Mouse (Mus musculus) midbrain, embryonic 11.5 days (tissue): ENCODE data around the gene Zbtb1. TPM values are rescaled to one million over a fixed set of nuclear protein-coding genes. Genes with fewer than 3 reads are reported as not detected.
A peak's percentile ranks its signal among the peaks of the same experiment; 100 is the strongest.

Experiments used
- ATAC-seq: fragments of 200-750 bp; cut with Nextera tagmentation; 2 replicates; pipeline ENCODE4 v1.8.0; 2017; ENCODE audit warnings: moderate TSS enrichment, moderate library complexity; ENCODE audit not compliant: low FRiP score
- DNase-seq: peaks from one replicate; pipeline ENCODE4 v3.0.0; 2015; ENCODE audit warnings: low spot score; ENCODE audit errors: missing footprints
- H3K27ac ChIP-seq: fragments of 300-500 bp; sonication (generic); 2 replicates; pipeline ENCODE4 v1.5.1; 2014; ENCODE audit warnings: low read depth, low read length
- H3K27me3 ChIP-seq: fragments of 300-500 bp; sonication (generic); 2 replicates; pipeline ENCODE4 v1.6.1; 2014; ENCODE audit warnings: mild to moderate bottlenecking, low read length, moderate library complexity, mixed read lengths; ENCODE audit not compliant: control insufficient read depth, insufficient read depth
- H3K36me3 ChIP-seq: fragments of 300-500 bp; sonication (generic); 2 replicates; pipeline ENCODE4 v1.6.1; 2014; ENCODE audit warnings: mild to moderate bottlenecking, low read length, moderate library complexity, mixed read lengths; ENCODE audit not compliant: control insufficient read depth, insufficient read depth
- H3K4me1 ChIP-seq: fragments of 300-500 bp; sonication (generic); 2 replicates; pipeline ENCODE4 v1.6.1; 2014; ENCODE audit warnings: low read length; ENCODE audit not compliant: control insufficient read depth, insufficient read depth
- H3K4me2 ChIP-seq: fragments of 300-500 bp; sonication (generic); 2 replicates; pipeline ENCODE4 v1.6.1; 2014; ENCODE audit warnings: mild to moderate bottlenecking, moderate library complexity
- H3K4me3 ChIP-seq: fragments of 300-500 bp; sonication (generic); 2 replicates; pipeline ENCODE4 v1.5.1; 2014; ENCODE audit warnings: low read depth, low read length
- H3K9ac ChIP-seq: fragments of 300-500 bp; sonication (generic); 2 replicates; pipeline ENCODE4 v1.6.1; 2014; ENCODE audit warnings: low read length
- H3K9me3 ChIP-seq: fragments of 300-500 bp; sonication (generic); 2 replicates; pipeline ENCODE4 v1.6.1; 2016; ENCODE audit warnings: low read length; ENCODE audit not compliant: control insufficient read depth
- WGBS: fragments of 180-500 bp; shearing (Covaris S2); extraction: QIAGEN DNeasy Blood & Tissue Kit; methylation state at CpG from one replicate; pipeline ENCODE4 v1.1.7; 2014; 5-methylcytosine and 5-hydroxymethylcytosine counted together
- polyA plus RNA-seq: library from polyadenylated mRNA; unstranded; fragments of >200 nt; fragmentation: Nextera tagmentation; extraction: Ambion mirVana; gene quantifications from 2 replicates; pipeline ENCODE4 v1.2.1, GENCODE M21; 2014

The Zbtb1 gene
- polyA plus RNA-seq, 1 experiment from 2014 or later, result 7.6 TPM

- ATAC-seq, result no peak
- peak; percentile 87 for DNase-seq
- Histone ChIP-seq H3K9me3 (no peaks in the 10 kb centered on the region), H3K36me3 (no peaks in the 10 kb centered on the region), H3K4me3 (no peak overlapping the region), H3K27ac (no peak overlapping the region), H3K27me3 (peaks cover 39% of the 10 kb centered on the region), H3K4me1 (peaks cover 17% of the 10 kb centered on the region), H3K4me2 (no peak overlapping the region), H3K9ac (no peak overlapping the region)
- WGBS, result 43% methylated on average over 1 of the region's 1 CpGs
These were observed 37.1 kb downstream of the Zbtb1 start for GRCm38 (mm10) chr12:76407184-76407583.

GRCm38 (mm10) chr12:76409166-76409565, 39.1 kb downstream of the Zbtb1 start:
- Histone ChIP-seq H3K27ac (no peak overlapping the region), H3K27me3 (peaks cover 33% of the 10 kb centered on the region), H3K4me3 (no peak overlapping the region), H3K4me1 (peaks cover 11% of the 10 kb centered on the region; the same call in 1 of the 2 replicates), H3K4me2 (no peak overlapping the region), H3K36me3 (no peaks in the 10 kb centered on the region), H3K9ac (no peak overlapping the region), H3K9me3 (no peaks in the 10 kb centered on the region)
- WGBS, result 67% methylated on average over 4 of the region's 4 CpGs
- DNase-seq (no peak), ATAC-seq (no peak)

- no peak overlapping the region for H3K4me2 ChIP-seq
- no peak overlapping the region for H3K4me3 ChIP-seq
- ATAC-seq (no peak), DNase-seq (no peak)
- H3K27ac ChIP-seq, result no peak overlapping the region
- peaks cover 3% of the 10 kb centered on the region; the same call in 1 of the 2 replicates for H3K9me3 ChIP-seq
- no peak overlapping the region for H3K9ac ChIP-seq
- peaks cover 5% of the 10 kb centered on the region for H3K4me1 ChIP-seq
- WGBS, result 87% methylated on average over 11 of the region's 12 CpGs
- H3K36me3 ChIP-seq, result no peaks in the 10 kb centered on the region
- peaks cover 3% of the 10 kb centered on the region for H3K27me3 ChIP-seq
These were observed 45.4 kb downstream of the Zbtb1 start for GRCm38 (mm10) chr12:76415383-76416010.

- Histone ChIP-seq H3K27me3 (peaks cover 3% of the 10 kb centered on the region), H3K9ac (peak within 1 kb of the TSS; percentile 18; the same call in 1 of the 2 replicates), H3K9me3 (peaks cover 3% of the 10 kb centered on the region; the same call in 1 of the 2 replicates), H3K27ac (no peak within 1 kb of the TSS), H3K4me3 (peak within 1 kb of the TSS; percentile 35), H3K4me1 (peaks cover 5% of the 10 kb centered on the region), H3K36me3 (no peaks in the 10 kb centered on the region), H3K4me2 (peak within 1 kb of the TSS; percentile 59)
- ATAC-seq (peak; percentile 54), DNase-seq (peak; percentile 89)
- under 1% methylated on average over 37 of the region's 37 CpGs for WGBS
These were observed 47.4 kb downstream of the Zbtb1 start, which contains the start of gene Ppp1r36 for GRCm38 (mm10) chr12:76417433-76417854. Gene Ppp1r36 (plus strand): TSS chr12:76417538.

DNA sequence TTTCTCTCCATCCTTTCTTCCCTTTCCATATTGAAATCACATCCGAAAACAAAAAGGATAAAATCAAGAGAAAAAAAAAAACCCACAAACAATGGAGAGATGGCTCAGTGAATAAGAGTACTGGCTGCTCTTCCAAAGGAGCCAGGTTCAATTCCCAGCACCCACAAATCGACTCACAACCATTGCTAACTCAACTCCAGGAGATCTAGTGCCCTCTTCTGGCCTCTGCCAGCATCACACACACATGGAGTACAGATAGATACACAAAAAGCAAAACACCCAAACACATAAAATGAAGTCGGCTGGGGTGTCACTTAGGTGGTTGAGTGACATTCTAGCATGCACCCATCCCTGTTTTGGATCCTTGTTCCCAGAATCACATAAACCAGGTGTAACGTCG, 48.3 kb downstream of the Zbtb1 start:
- H3K27me3 ChIP-seq, result peaks cover 3% of the 10 kb centered on the region
- H3K9ac ChIP-seq, result no peak overlapping the region
- no peak overlapping the region for H3K4me3 ChIP-seq
- no peaks in the 10 kb centered on the region for H3K36me3 ChIP-seq
- WGBS, result 92% methylated on average over 5 of the region's 5 CpGs
- ATAC-seq, result no peak
- peaks cover 5% of the 10 kb centered on the region for H3K4me1 ChIP-seq
- H3K4me2 ChIP-seq, result no peak overlapping the region
- no peak for DNase-seq
- peaks cover 3% of the 10 kb centered on the region; the same call in 1 of the 2 replicates for H3K9me3 ChIP-seq
- H3K27ac ChIP-seq, result no peak overlapping the region

DNA sequence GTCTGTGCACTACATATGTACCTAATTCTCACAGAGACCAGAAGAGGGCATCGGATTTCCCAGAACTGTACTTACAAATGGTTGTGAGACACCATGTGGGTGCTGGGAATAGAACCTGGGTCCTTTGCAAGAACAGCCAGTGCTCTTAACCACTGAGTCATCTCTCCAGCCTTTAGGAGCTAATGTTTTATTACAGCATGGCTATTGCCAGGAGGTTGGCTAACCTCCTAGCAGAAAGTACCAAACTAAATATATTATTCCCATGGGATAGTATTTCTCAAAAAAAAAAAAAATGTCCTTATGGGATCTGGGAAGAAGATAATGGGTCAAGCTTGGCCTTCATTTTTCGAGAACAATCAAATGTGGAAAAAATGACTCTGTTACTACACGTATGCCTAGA, 55.2 kb downstream of the Zbtb1 start:
- 91% methylated on average over 3 of the region's 3 CpGs for WGBS
- Histone ChIP-seq H3K27me3 (no peaks in the 10 kb centered on the region), H3K36me3 (no peaks in the 10 kb centered on the region), H3K4me1 (no peaks in the 10 kb centered on the region), H3K4me2 (no peak overlapping the region), H3K9me3 (no peaks in the 10 kb centered on the region), H3K4me3 (no peak overlapping the region), H3K9ac (no peak overlapping the region), H3K27ac (no peak overlapping the region)
- DNase-seq, result peak; percentile 70
- no peak for ATAC-seq

DNA sequence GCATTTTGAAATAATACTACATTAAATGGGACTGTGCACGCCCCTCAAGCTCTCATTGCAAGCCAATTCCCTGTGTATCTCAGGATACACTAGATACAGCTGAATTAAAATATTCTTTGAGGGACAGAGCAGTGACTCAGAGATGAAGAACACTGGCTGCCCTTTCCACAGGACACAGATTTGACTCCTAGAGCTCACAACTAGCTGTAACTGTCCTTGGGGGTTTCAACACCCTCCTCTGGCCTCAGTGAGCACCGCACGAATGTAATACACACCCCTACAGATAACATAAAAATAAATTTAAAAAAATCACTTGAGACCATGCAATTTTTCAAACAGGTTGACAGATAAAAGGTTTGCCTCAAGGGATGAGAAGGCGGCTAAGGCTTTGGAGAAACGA, 57.5 kb downstream of the Zbtb1 start:
- Histone ChIP-seq H3K27ac (no peak overlapping the region), H3K36me3 (no peaks in the 10 kb centered on the region), H3K4me2 (no peak overlapping the region), H3K4me3 (no peak overlapping the region), H3K27me3 (no peaks in the 10 kb centered on the region), H3K9ac (no peak overlapping the region), H3K4me1 (no peaks in the 10 kb centered on the region), H3K9me3 (no peaks in the 10 kb centered on the region)
- ATAC-seq (no peak), DNase-seq (no peak)
- 69% methylated on average over 5 of the region's 5 CpGs for WGBS

GRCm38 (mm10) chr12:76430879-76431406, 60.9 kb downstream of the Zbtb1 start:
- no peak overlapping the region for H3K9ac ChIP-seq
- 65% methylated on average over 5 of the region's 5 CpGs for WGBS
- no peak overlapping the region for H3K4me3 ChIP-seq
- H3K4me1 ChIP-seq, result peaks cover 4% of the 10 kb centered on the region; the same call in 1 of the 2 replicates
- no peak overlapping the region for H3K4me2 ChIP-seq
- no peaks in the 10 kb centered on the region; the same call in 1 of the 2 replicates for H3K27me3 ChIP-seq
- H3K9me3 ChIP-seq, result no peaks in the 10 kb centered on the region
- ATAC-seq, result no peak
- no peak overlapping the region for H3K27ac ChIP-seq
- DNase-seq, result no peak
- no peaks in the 10 kb centered on the region for H3K36me3 ChIP-seq

GRCm38 (mm10) chr12:76431431-76431830, 61.4 kb downstream of the Zbtb1 start:
- 90% methylated on average over 6 of the region's 6 CpGs for WGBS
- Histone ChIP-seq H3K36me3 (no peaks in the 10 kb centered on the region), H3K4me1 (peaks cover 4% of the 10 kb centered on the region; the same call in 1 of the 2 replicates), H3K9ac (no peak overlapping the region), H3K27ac (no peak overlapping the region), H3K9me3 (no peaks in the 10 kb centered on the region), H3K4me3 (no peak overlapping the region), H3K4me2 (no peak overlapping the region), H3K27me3 (no peaks in the 10 kb centered on the region; the same call in 1 of the 2 replicates)
- DNase-seq (no peak), ATAC-seq (no peak)
